Mouse (Mus musculus): ENCODE data around the gene Gm7173.

Gm7173 gene

GRCm38 (mm10) chrX:79516977-79517645 lies at the start of gene Gm7173:
Gene Gm7173 (minus strand): TSS chrX:79517285.
- peak; percentile 28 to 78 for DNase-seq

GRCm38 (mm10) chrX:79517646-79518016 lies 546 bp upstream of the Gm7173 start:
- DNase-seq = no peak

- no peak for DNase-seq
These were observed 200.3 kb downstream of the Gm7173 start for GRCm38 (mm10) chrX:79316790-79317189.

Data from kidney, postnatal 25 days (tissue).